Mouse (Mus musculus) brain, embryonic 14.5 days (tissue): ENCODE measurements at regions not wholly inside any gene's neighbourhood (a gene's known extent, or its start where the extent isn't known, plus 50 kb on each side); places are given as distances from the start of the nearest gene placed in this dataset.

ENCODE experiments used
- CTCF ChIP-seq: fragments of 200-500 bp; IDR thresholded peaks from 2 replicates; pipeline ENCODE4 v1.5.1; 2012; ENCODE audit warnings: inconsistent platforms, mild to moderate bottlenecking, moderate library complexity, borderline replicate concordance; ENCODE audit not compliant: insufficient read depth, insufficient read length; ENCODE audit errors: extremely low read depth
- POLR2A ChIP-seq: fragments of 200-500 bp; IDR thresholded peaks from 2 replicates; pipeline ENCODE4 v1.6.1; 2012; ENCODE audit warnings: mild to moderate bottlenecking, inconsistent platforms, borderline replicate concordance; ENCODE audit not compliant: poor library complexity, insufficient read depth, insufficient read length, severe bottlenecking; ENCODE audit errors: extremely low read depth

DNA sequence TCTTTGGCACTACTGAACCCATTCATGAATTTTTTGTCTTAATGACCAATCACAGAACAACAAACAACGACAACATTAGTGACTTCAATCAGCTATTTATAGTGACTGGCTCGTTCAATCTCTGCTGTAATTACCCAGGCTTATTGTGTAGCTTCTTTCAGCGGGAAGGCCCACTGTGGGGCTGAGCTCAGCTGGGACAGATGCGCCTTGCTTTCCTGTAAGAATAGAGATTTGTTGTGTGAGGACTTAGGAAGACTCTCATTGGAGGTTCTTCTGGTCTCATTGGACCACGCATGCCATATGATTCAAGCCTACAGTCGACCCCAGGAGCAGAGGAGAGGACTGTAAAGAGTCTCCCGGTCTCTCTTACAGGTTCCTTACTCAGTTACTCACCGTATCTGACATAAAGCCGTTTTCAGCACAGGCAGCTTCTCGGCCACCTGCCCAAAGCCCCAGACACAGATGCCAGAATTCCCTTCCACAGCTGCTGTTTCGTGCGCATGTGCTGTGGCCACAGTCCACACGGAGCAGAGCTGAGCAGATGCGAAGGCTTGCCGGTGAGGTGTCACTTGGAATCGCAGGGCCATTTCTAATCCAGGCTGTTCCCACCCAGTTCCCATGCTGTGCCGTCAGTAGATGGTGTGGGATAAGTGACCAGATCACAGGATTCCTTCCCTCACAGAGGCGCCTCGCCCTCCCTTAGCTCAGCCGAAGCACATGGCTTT, 145.5 kb upstream of the Frmd6 start:
- TF ChIP-seq CTCF (peak; percentile 10; the same call in 1 of the 2 replicates), POLR2A (no peak)
